7 mouse cellular contexts compared by ENCODE assay signal in the genomic region with DNA sequence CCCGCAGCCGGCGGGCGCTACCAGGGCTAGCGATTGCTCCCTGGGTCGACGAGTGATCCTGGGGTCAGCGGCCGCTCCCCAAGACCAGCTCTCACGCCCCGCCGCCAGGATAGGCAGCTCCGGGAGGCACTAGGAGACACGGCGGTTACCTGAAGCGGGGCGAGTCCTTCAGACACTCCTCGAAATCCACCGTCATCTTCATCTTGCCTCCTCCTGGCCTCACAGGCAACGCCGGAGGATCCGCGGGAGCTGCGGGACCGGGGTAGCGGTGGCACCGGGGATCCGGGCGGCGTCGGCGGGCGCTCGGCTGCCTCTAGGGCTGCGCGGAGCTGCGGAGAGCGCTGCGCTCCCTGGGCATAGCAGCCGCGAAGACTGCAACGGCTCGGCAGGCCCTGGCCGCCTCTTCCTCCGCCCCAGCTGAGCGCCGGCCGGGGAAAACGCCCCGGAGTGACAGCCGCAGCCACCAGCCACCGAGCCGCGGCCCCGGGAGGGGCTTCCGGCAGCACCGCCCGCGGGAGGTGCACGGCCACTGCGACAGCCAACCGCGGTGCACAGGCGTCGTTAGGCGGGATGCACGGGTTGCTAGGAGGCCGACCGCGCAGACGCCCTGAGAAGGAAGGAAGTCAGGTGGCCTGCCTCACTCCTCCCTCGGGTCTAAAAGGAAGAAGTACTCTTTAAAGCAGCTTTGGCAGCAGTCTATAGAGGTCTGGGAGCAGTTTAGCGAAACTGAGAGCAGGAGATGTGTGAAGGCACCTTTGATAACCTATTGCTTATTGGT. TPM values are rescaled to one million over a fixed set of nuclear protein-coding genes. Genes with fewer than 3 reads are reported as not detected.
DNase-seq lines count a peak whose midpoint lies in the region; ATAC-seq lines count a peak whose summit lies in the region.

A gene (minus strand): TSS at position 456 of the 778 bp plus-strand sequence.

- peak; percentile 99 for ATAC-seq in embryonic facial prominence, embryonic 12.5 days (ENCODE audit: insufficient number of reproducible peaks, insufficient read depth, low FRiP score, low TSS enrichment)
- ATAC-seq in limb, embryonic 11.5 days (ENCODE audit: insufficient number of reproducible peaks, low FRiP score, low TSS enrichment, low read depth): peak; percentile 96
- peak; percentile 99 for ATAC-seq in midbrain, embryonic 14.5 days (ENCODE audit: low FRiP score, low TSS enrichment)

- H3K27ac ChIP-seq in embryonic facial prominence, embryonic 12.5 days: peak within 1 kb of the TSS; percentile 92
- peak within 1 kb of the TSS; percentile 80 for H3K27ac ChIP-seq in limb, embryonic 11.5 days (replicated peaks; ENCODE audit: low read depth, low read length)
- peak within 1 kb of the TSS; percentile 93 for H3K27ac ChIP-seq in midbrain, embryonic 14.5 days (replicated peaks; ENCODE audit: low read depth, low read length)

- peak; percentile 98 for DNase-seq in adrenal gland, postnatal 25 days
- DNase-seq in heart, adult 11 months: peak; percentile 100
- peak; percentile 97 for DNase-seq in kidney, adult 18-20 months
- DNase-seq in limb, embryonic 11.5 days (ENCODE audit: low spot score): peak; percentile 96
- DNase-seq in midbrain, embryonic 14.5 days: peak; percentile 98
- DNase-seq in spleen, adult 18-20 months: peak; percentile 95 to 98

- H3K27me3 ChIP-seq in embryonic facial prominence, embryonic 12.5 days: no peaks in the 10 kb centered on the region
- no peaks in the 10 kb centered on the region for H3K27me3 ChIP-seq in limb, embryonic 11.5 days (ENCODE audit: control insufficient read depth, insufficient read depth, low read length)
- no peaks in the 10 kb centered on the region for H3K27me3 ChIP-seq in midbrain, embryonic 14.5 days (ENCODE audit: control insufficient read depth, insufficient read depth, low read length)

- H3K9me3 ChIP-seq in embryonic facial prominence, embryonic 12.5 days: no peaks in the 10 kb centered on the region
- no peaks in the 10 kb centered on the region for H3K9me3 ChIP-seq in limb, embryonic 11.5 days (ENCODE audit: control insufficient read depth, low read length)
- H3K9me3 ChIP-seq in midbrain, embryonic 14.5 days (ENCODE audit: control insufficient read depth, low read length): no peaks in the 10 kb centered on the region

- H3K4me1 ChIP-seq in embryonic facial prominence, embryonic 12.5 days: peaks cover 13% of the 10 kb centered on the region; the same call in 1 of the 2 replicates
- H3K4me1 ChIP-seq in limb, embryonic 11.5 days (ENCODE audit: control insufficient read depth, insufficient read depth, low read length): peaks cover 7% of the 10 kb centered on the region; the same call in 1 of the 2 replicates
- peaks cover 20% of the 10 kb centered on the region for H3K4me1 ChIP-seq in midbrain, embryonic 14.5 days (ENCODE audit: control insufficient read depth, insufficient read depth, low read length)

- under 1% methylated on average over 71 of the region's 73 CpGs for WGBS in embryonic facial prominence, embryonic 12.5 days
- WGBS in limb, embryonic 11.5 days: under 1% methylated on average over 71 of the region's 73 CpGs
- WGBS in midbrain, embryonic 14.5 days: under 1% methylated on average over 73 of the region's 73 CpGs

- H3K36me3 ChIP-seq in embryonic facial prominence, embryonic 12.5 days: no peaks in the 10 kb centered on the region
- no peaks in the 10 kb centered on the region for H3K36me3 ChIP-seq in limb, embryonic 11.5 days (ENCODE audit: control insufficient read depth, insufficient read depth, low read length)
- no peaks in the 10 kb centered on the region for H3K36me3 ChIP-seq in midbrain, embryonic 14.5 days (ENCODE audit: control insufficient read depth, insufficient read depth, low read length)

- peak within 1 kb of the TSS; percentile 84 for H3K9ac ChIP-seq in embryonic facial prominence, embryonic 12.5 days
- peak within 1 kb of the TSS; percentile 89 for H3K9ac ChIP-seq in limb, embryonic 11.5 days (ENCODE audit: low read length)
- H3K9ac ChIP-seq in midbrain, embryonic 14.5 days (replicated peaks; ENCODE audit: low read length): peak within 1 kb of the TSS; percentile 96

- peak within 1 kb of the TSS; percentile 74 for H3K4me2 ChIP-seq in embryonic facial prominence, embryonic 12.5 days (replicated peaks)
- peak within 1 kb of the TSS; percentile 93 for H3K4me2 ChIP-seq in limb, embryonic 11.5 days (ENCODE audit: low read depth, severe bottlenecking)
- peak within 1 kb of the TSS; percentile 75 for H3K4me2 ChIP-seq in midbrain, embryonic 14.5 days (ENCODE audit: low read length)

- peak within 1 kb of the TSS; percentile 97 for H3K4me3 ChIP-seq in embryonic facial prominence, embryonic 12.5 days
- H3K4me3 ChIP-seq in limb, embryonic 11.5 days (ENCODE audit: low read depth, low read length): peak within 1 kb of the TSS; percentile 94
- peak within 1 kb of the TSS; percentile 98 for H3K4me3 ChIP-seq in midbrain, embryonic 14.5 days (replicated peaks; ENCODE audit: low read depth, low read length)

RNA-seq across cellular contexts. Expression of the gene that starts here (rescaled TPM):
- total RNA-seq in adrenal gland, postnatal 25 days (2021): 43.3 and 49.5 TPM in 2 replicates
- polyA plus RNA-seq in embryonic facial prominence, embryonic 12.5 days (2016; fragmentation: Nextera tagmentation; extraction: Ambion mirVana): 22.8 and 24.6 TPM in 2 replicates
- 18.0 and 19.3 TPM in 2 replicates for polyA plus RNA-seq in limb, embryonic 11.5 days (2014; fragmentation: Nextera tagmentation; extraction: Ambion mirVana)
- 13.9 and 18.6 TPM in 2 replicates for polyA plus RNA-seq in midbrain, embryonic 14.5 days (2014; fragmentation: Nextera tagmentation; extraction: Ambion mirVana)

Comparison
In these comparisons a context has a peak if more than half of its experiments do, and no peak if none do; other contexts are left out.
1. Peak in every context shown above with its lines: DNase-seq, ATAC-seq, H3K4me3 ChIP-seq and H3K27ac ChIP-seq.